Mouse (Mus musculus): ENCODE measurements around the gene Agmo. TPM values are rescaled to one million over a fixed set of nuclear protein-coding genes. Genes with fewer than 3 reads are reported as not detected.

Gene Agmo
- polyA plus RNA-seq, 1 experiment from 2014 or later = 0.67 TPM

DNA sequence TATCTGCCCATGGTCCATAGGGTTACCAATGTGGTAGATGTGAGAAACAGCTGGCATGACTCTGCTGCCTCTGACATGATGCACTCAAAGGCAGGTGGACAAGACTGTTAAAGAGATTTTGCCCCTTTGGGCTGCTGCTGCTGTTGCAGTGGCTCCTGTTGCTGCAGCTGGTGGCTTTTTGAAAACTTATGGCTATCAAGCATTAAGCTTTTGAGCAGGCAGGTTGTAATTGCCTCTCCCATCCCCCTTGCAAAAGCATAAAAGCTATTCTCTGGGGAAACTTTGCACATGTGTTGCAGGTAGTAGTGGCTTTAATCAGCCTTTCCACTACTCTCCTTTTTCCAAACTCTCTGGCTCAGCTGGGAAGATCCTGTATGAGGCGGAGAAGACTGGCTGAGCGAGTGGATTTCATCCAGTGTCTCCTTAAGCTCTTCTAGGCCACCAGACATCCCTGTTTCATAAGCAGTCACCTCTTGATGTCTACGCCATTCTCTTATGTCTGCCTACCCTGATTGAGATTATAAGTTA is 201.1 kb downstream of the Agmo start:
- 84% methylated on average over 3 of the region's 3 CpGs for WGBS
- H3K4me2 ChIP-seq (ENCODE audit: low read depth, low read length) = no peak overlapping the region
- no peak for ATAC-seq (replicated peaks; ENCODE audit: insufficient number of reproducible peaks, low FRiP score, low TSS enrichment, low read depth)

DNA sequence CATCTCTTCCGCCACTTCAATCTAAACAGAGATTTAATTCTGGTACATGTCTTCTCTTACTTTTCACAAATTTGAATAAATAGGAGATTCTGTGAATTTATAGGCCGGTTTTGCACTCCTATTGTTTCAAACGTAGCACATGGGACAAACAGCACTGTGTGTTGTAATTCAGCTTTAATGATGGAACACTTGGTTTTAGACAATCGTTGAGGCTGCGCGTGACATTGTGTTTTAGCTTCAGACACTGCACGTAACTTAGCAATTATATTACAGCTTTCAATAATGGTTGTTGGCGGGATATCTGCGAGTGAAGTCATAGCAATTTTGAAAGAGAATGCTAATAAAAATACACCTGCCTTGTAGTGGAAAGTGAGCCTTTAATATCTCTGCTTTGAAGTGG is 203.8 kb downstream of the Agmo start:
- H3K36me3 ChIP-seq (replicated peaks; ENCODE audit: control insufficient read depth, insufficient read depth, low read depth, low read length) = no peaks in the 10 kb centered on the region
- no peaks in the 10 kb centered on the region for H3K4me1 ChIP-seq (ENCODE audit: control insufficient read depth, insufficient read depth, low read length)
- no peaks in the 10 kb centered on the region for H3K9me3 ChIP-seq (replicated peaks; ENCODE audit: control insufficient read depth, low read length)
- 78% methylated on average over 9 of the region's 9 CpGs for WGBS
- H3K27me3 ChIP-seq (ENCODE audit: control insufficient read depth, insufficient read depth, low read length) = no peaks in the 10 kb centered on the region
- no peak overlapping the region for H3K4me2 ChIP-seq (ENCODE audit: low read depth, low read length)
- no peak overlapping the region for H3K27ac ChIP-seq (replicated peaks; ENCODE audit: low read depth, low read length)
- H3K9ac ChIP-seq (replicated peaks; ENCODE audit: low read length) = no peak overlapping the region
- H3K4me3 ChIP-seq (ENCODE audit: low read depth, low read length) = no peak overlapping the region
- no peak for DNase-seq (ENCODE audit: low spot score)
- no peak for ATAC-seq (replicated peaks; ENCODE audit: insufficient number of reproducible peaks, low FRiP score, low TSS enrichment, low read depth)

More for the DNA sequence above, 201.1 kb downstream of the Agmo start:
- Histone ChIP-seq H3K27me3 (ENCODE audit: control insufficient read depth, insufficient read depth, low read length) (no peaks in the 10 kb centered on the region), H3K9ac (replicated peaks; ENCODE audit: low read length) (no peak overlapping the region), H3K9me3 (replicated peaks; ENCODE audit: control insufficient read depth, low read length) (no peaks in the 10 kb centered on the region), H3K4me1 (ENCODE audit: control insufficient read depth, insufficient read depth, low read length) (no peaks in the 10 kb centered on the region), H3K4me3 (ENCODE audit: low read depth, low read length) (no peak overlapping the region), H3K36me3 (replicated peaks; ENCODE audit: control insufficient read depth, insufficient read depth, low read depth, low read length) (no peaks in the 10 kb centered on the region), H3K27ac (replicated peaks; ENCODE audit: low read depth, low read length) (no peak overlapping the region)
- no peak for DNase-seq (ENCODE audit: low spot score)

DNA sequence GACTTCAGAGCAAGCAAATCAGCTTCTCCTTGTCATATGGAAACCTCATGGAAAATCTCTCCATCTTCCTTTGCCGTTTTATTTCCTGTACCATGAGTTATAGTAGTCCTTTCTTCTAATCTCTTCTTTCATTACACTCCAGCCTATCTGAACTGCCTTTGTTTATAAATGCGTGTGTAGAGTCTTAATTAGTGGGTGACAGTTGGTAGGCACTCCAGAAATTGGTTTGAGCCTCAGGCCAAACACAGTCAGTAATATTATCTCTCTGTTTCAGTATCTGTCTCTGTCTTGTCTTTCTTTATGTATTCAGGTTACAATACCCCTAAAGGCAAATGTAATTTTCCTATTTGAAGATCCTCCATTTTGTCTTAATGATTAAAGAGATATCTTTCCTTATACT is 208.2 kb downstream of the Agmo start:
- Histone ChIP-seq H3K9ac (replicated peaks; ENCODE audit: low read length) (no peak overlapping the region), H3K4me2 (ENCODE audit: low read depth, low read length) (no peak overlapping the region), H3K36me3 (replicated peaks; ENCODE audit: control insufficient read depth, insufficient read depth, low read depth, low read length) (no peaks in the 10 kb centered on the region), H3K27me3 (ENCODE audit: control insufficient read depth, insufficient read depth, low read length) (no peaks in the 10 kb centered on the region), H3K9me3 (replicated peaks; ENCODE audit: control insufficient read depth, low read length) (no peaks in the 10 kb centered on the region), H3K4me3 (ENCODE audit: low read depth, low read length) (no peak overlapping the region), H3K27ac (replicated peaks; ENCODE audit: low read depth, low read length) (no peak overlapping the region), H3K4me1 (ENCODE audit: control insufficient read depth, insufficient read depth, low read length) (no peaks in the 10 kb centered on the region)
- ATAC-seq (replicated peaks; ENCODE audit: insufficient number of reproducible peaks, low FRiP score, low TSS enrichment, low read depth) (no peak), DNase-seq (ENCODE audit: low spot score) (no peak)
- WGBS = 31% methylated on average over 2 of the region's 2 CpGs

DNA sequence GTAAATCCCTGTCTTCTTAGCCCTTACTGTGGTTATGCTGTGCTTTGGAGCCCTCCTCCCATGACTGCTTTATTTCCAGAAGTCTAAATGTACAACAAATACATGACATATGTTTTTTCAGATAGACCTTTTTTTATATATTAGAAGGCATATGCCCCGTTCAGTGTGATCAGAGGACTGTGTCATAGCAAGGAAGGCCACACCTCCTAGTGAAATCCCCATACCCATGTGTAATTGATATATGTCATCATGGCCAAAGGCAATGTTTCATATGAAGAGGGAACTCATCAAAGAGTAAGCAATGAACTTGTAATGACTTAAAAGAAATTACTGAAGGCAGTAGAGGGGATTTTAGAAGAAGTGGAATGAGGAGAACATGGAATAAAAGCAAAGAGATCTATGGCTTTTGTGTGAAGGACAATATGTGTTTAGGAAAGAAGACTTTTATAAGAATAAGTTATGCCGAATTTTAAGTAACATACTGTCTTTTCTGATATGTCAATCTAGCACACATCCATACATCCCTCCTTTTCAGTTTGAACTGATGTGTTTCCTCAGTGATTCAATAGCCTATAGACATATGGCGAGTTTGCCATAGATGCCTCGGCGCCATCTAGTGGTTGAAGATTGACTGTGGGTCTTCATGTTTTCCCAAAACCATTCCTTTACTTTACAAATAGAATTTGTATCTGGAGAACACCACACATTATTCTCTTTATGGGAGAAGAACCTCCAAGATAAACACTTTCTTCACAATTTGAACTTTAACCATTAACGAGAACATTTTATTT is 209.1 kb downstream of the Agmo start:
- peak; percentile 65; the same call in 1 of the 2 replicates for ATAC-seq (replicated peaks; ENCODE audit: insufficient number of reproducible peaks, low FRiP score, low TSS enrichment, low read depth)
- no peaks in the 10 kb centered on the region for H3K4me1 ChIP-seq (ENCODE audit: control insufficient read depth, insufficient read depth, low read length)

DNA sequence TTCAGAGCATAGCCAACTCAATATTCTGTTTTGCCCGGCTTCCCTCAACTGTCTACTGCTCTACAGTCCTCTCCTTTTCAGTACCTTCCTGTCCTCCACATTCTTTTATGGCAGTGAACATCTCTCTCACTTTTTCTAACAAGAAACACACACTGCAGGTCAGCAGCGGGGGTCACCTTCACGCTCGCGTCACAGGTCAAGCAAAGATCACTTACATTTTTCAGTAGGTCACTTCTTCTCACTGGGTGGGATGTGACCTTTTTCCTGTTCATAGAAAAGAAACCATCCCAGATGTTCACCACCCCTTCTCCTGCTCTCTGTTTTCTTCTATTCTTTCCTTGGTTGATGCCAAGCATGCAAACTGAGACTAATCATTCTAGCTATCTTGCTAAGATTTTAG is 230.2 kb downstream of the Agmo start:
- no peaks in the 10 kb centered on the region for H3K36me3 ChIP-seq (replicated peaks; ENCODE audit: control insufficient read depth, insufficient read depth, low read depth, low read length)
- H3K27me3 ChIP-seq (ENCODE audit: control insufficient read depth, insufficient read depth, low read length) = no peaks in the 10 kb centered on the region
- WGBS = 22% methylated on average over 5 of the region's 5 CpGs
- DNase-seq (ENCODE audit: low spot score) (peak; percentile 22), ATAC-seq (replicated peaks; ENCODE audit: insufficient number of reproducible peaks, low FRiP score, low TSS enrichment, low read depth) (no peak)
- H3K27ac ChIP-seq (replicated peaks; ENCODE audit: low read depth, low read length) = no peak overlapping the region
- H3K9me3 ChIP-seq (replicated peaks; ENCODE audit: control insufficient read depth, low read length) = no peaks in the 10 kb centered on the region
- no peak overlapping the region for H3K4me2 ChIP-seq (ENCODE audit: low read depth, low read length)
- H3K9ac ChIP-seq (replicated peaks; ENCODE audit: low read length) = no peak overlapping the region
- H3K4me1 ChIP-seq (ENCODE audit: control insufficient read depth, insufficient read depth, low read length) = no peaks in the 10 kb centered on the region
- H3K4me3 ChIP-seq (ENCODE audit: low read depth, low read length) = no peak overlapping the region

More for the DNA sequence above, 209.1 kb downstream of the Agmo start:
- H3K9ac ChIP-seq (replicated peaks; ENCODE audit: low read length) = no peak overlapping the region
- WGBS = 15% methylated on average over 6 of the region's 6 CpGs
- DNase-seq (ENCODE audit: low spot score) = peak; percentile 92
- no peak overlapping the region for H3K27ac ChIP-seq (replicated peaks; ENCODE audit: low read depth, low read length)
- no peaks in the 10 kb centered on the region for H3K9me3 ChIP-seq (replicated peaks; ENCODE audit: control insufficient read depth, low read length)
- H3K4me2 ChIP-seq (ENCODE audit: low read depth, low read length) = no peak overlapping the region
- H3K4me3 ChIP-seq (ENCODE audit: low read depth, low read length) = no peak overlapping the region
- no peaks in the 10 kb centered on the region for H3K36me3 ChIP-seq (replicated peaks; ENCODE audit: control insufficient read depth, insufficient read depth, low read depth, low read length)
- no peaks in the 10 kb centered on the region for H3K27me3 ChIP-seq (ENCODE audit: control insufficient read depth, insufficient read depth, low read length)

DNA sequence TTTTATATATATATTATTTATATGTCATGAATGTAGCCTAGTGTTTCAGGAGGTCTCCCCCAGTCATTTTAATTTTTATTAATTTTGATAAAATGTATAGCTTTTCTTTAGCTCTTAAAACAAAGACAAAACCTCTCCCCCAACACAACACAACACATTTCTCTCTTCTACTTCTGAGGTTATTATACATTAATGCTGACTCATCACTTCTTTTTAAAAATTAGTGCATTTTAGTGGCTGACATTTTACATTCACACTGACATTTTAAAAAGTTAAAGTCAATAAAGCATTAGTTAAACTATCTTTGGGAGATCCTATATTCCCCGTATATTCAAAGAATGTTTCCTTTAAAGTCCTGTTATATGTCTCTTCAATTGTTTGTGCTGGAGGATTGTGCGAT is 235.4 kb downstream of the Agmo start:
- WGBS = 95% methylated on average over 2 of the region's 2 CpGs
- no peak overlapping the region for H3K4me2 ChIP-seq (ENCODE audit: low read depth, low read length)
- DNase-seq (ENCODE audit: low spot score) = no peak
- H3K27ac ChIP-seq (replicated peaks; ENCODE audit: low read depth, low read length) = no peak overlapping the region
- H3K4me1 ChIP-seq (ENCODE audit: control insufficient read depth, insufficient read depth, low read length) = no peaks in the 10 kb centered on the region
- H3K9ac ChIP-seq (replicated peaks; ENCODE audit: low read length) = no peak overlapping the region
- H3K36me3 ChIP-seq (replicated peaks; ENCODE audit: control insufficient read depth, insufficient read depth, low read depth, low read length) = no peaks in the 10 kb centered on the region
- H3K27me3 ChIP-seq (ENCODE audit: control insufficient read depth, insufficient read depth, low read length) = no peaks in the 10 kb centered on the region
- ATAC-seq (replicated peaks; ENCODE audit: insufficient number of reproducible peaks, low FRiP score, low TSS enrichment, low read depth) = no peak
- H3K9me3 ChIP-seq (replicated peaks; ENCODE audit: control insufficient read depth, low read length) = no peaks in the 10 kb centered on the region
- no peak overlapping the region for H3K4me3 ChIP-seq (ENCODE audit: low read depth, low read length)

DNA sequence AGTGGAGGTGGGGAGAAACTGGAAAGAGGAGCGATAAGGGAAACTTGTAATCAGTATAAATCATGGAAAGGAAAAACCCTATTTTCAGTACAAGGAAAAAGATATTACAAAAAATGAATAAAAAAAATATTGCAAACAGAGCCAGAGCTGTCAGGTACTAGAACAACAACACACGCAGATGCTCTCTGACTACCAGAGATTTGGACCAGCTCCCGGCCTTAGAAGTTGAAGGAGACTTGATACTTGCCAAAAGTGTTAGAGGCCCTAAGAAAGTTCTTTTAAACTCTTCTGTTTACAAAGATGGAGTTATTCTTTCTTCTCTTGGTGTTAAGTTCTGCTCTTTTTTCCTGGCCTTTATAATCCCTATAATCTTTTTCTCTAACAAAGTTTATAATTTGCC is 246.6 kb downstream of the Agmo start:
- 83% methylated on average over 3 of the region's 3 CpGs for WGBS

DNA sequence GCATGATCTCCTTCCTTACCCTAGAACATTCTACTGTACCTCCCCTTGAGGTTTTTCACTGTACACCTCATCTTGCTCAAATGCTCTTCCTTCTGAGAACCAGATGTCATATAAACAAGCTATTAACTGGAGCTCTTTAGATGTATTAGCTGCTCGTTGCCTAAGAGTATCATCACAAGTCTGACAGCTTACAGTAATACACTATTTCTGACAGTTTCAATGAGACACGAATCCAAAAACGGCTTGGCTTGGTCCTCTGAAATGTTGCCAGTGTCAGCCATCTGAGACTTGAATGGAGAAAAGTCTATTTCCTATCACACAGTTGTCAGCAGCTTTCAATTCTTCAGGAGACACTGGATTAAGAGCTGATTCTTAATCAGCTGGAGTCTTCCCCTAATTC is 257.4 kb downstream of the Agmo start:
- Histone ChIP-seq H3K9ac (replicated peaks; ENCODE audit: low read length) (no peak overlapping the region), H3K9me3 (replicated peaks; ENCODE audit: control insufficient read depth, low read length) (no peaks in the 10 kb centered on the region), H3K27ac (replicated peaks; ENCODE audit: low read depth, low read length) (no peak overlapping the region), H3K4me3 (ENCODE audit: low read depth, low read length) (no peak overlapping the region), H3K4me2 (ENCODE audit: low read depth, low read length) (no peak overlapping the region), H3K36me3 (replicated peaks; ENCODE audit: control insufficient read depth, insufficient read depth, low read depth, low read length) (no peaks in the 10 kb centered on the region), H3K4me1 (ENCODE audit: control insufficient read depth, insufficient read depth, low read length) (no peaks in the 10 kb centered on the region), H3K27me3 (ENCODE audit: control insufficient read depth, insufficient read depth, low read length) (no peaks in the 10 kb centered on the region)
- ATAC-seq (replicated peaks; ENCODE audit: insufficient number of reproducible peaks, low FRiP score, low TSS enrichment, low read depth) = no peak
- no peak for DNase-seq (ENCODE audit: low spot score)
- WGBS = 75% methylated on average over 3 of the region's 3 CpGs

More for the DNA sequence above, 246.6 kb downstream of the Agmo start:
- no peak for ATAC-seq (replicated peaks; ENCODE audit: insufficient number of reproducible peaks, low FRiP score, low TSS enrichment, low read depth)
- no peak for DNase-seq (ENCODE audit: low spot score)
- no peaks in the 10 kb centered on the region for H3K36me3 ChIP-seq (replicated peaks; ENCODE audit: control insufficient read depth, insufficient read depth, low read depth, low read length)
- no peak overlapping the region for H3K4me3 ChIP-seq (ENCODE audit: low read depth, low read length)
- H3K27me3 ChIP-seq (ENCODE audit: control insufficient read depth, insufficient read depth, low read length) = no peaks in the 10 kb centered on the region
- no peaks in the 10 kb centered on the region for H3K9me3 ChIP-seq (replicated peaks; ENCODE audit: control insufficient read depth, low read length)
- H3K27ac ChIP-seq (replicated peaks; ENCODE audit: low read depth, low read length) = no peak overlapping the region
- H3K9ac ChIP-seq (replicated peaks; ENCODE audit: low read length) = no peak overlapping the region
- H3K4me2 ChIP-seq (ENCODE audit: low read depth, low read length) = no peak overlapping the region
- H3K4me1 ChIP-seq (ENCODE audit: control insufficient read depth, insufficient read depth, low read length) = no peaks in the 10 kb centered on the region

Data from embryonic facial prominence, embryonic 11.5 days (tissue).